Mouse (Mus musculus) bone marrow macrophage, adult 2 months (primary cell): ENCODE results near the gene Gm17324. TPM values are rescaled to one million over a fixed set of nuclear protein-coding genes. Genes with fewer than 3 reads are reported as not detected.
A peak's percentile ranks its signal among the peaks of the same experiment; 100 is the strongest.

Source experiments
- H3K27ac ChIP-seq: 2 replicates; pipeline ENCODE4 v1.5.1; 2012; ENCODE audit warnings: low read depth, low read length; ENCODE audit not compliant: insufficient read depth
- H3K4me1 ChIP-seq: 2 replicates; pipeline ENCODE4 v1.6.1; 2012; ENCODE audit warnings: low read length; ENCODE audit not compliant: control insufficient read depth, insufficient read depth
- H3K4me3 ChIP-seq: 2 replicates; pipeline ENCODE4 v1.5.1; 2012; ENCODE audit warnings: mild to moderate bottlenecking, low read length, moderate library complexity; ENCODE audit not compliant: insufficient read depth
- CTCF ChIP-seq: IDR thresholded peaks from 2 replicates; pipeline ENCODE4 v1.5.1; 2012; ENCODE audit warnings: low read depth, mild to moderate bottlenecking, low read length, moderate library complexity
- POLR2A ChIP-seq: IDR thresholded peaks from 2 replicates; pipeline ENCODE4 v1.6.1; 2012; ENCODE audit warnings: mild to moderate bottlenecking, low read depth, low read length, borderline replicate concordance
- polyA plus RNA-seq: library from polyadenylated mRNA; stranded (reverse); fragments of >200 nt; gene quantifications from 2 replicates; pipeline ENCODE4 v1.2.4, GENCODE M21; 2012; ENCODE audit not compliant: missing spikeins, insufficient read depth, insufficient read length

Gm17324 gene
- not detected in 2 replicates for polyA plus RNA-seq

GRCm38 (mm10) chr9:78447973-78448873, at the start of gene Gm17324, which contains the start of gene Mto1:
Gm17324 (minus strand) TSS chr9:78448786.
Mto1 (plus strand) TSS chr9:78448208.
- peaks cover 27% of the 10 kb centered on the region for H3K4me1 ChIP-seq
- H3K27ac ChIP-seq: peak within 1 kb of the TSS; percentile 85
- H3K4me3 ChIP-seq: peak within 1 kb of the TSS; percentile 96
- no peak for TF ChIP-seq CTCF
- TF ChIP-seq POLR2A: no peak

GRCm38 (mm10) chr9:78493171-78493570, 44.6 kb upstream of the Gm17324 start:
- no peak for TF ChIP-seq CTCF
- TF ChIP-seq POLR2A: no peak
- peaks cover 6% of the 10 kb centered on the region for H3K4me1 ChIP-seq
- no peak overlapping the region for H3K27ac ChIP-seq
- no peak overlapping the region for H3K4me3 ChIP-seq

- H3K4me1 ChIP-seq: peaks cover 13% of the 10 kb centered on the region
- no peak for TF ChIP-seq POLR2A
- TF ChIP-seq CTCF: no peak
- H3K4me3 ChIP-seq: no peak overlapping the region
- no peak overlapping the region for H3K27ac ChIP-seq
Measured at GRCm38 (mm10) chr9:78492254-78492653, 43.7 kb upstream of the Gm17324 start.

- Histone ChIP-seq H3K27ac (no peak overlapping the region), H3K4me3 (no peak overlapping the region), H3K4me1 (peaks cover 13% of the 10 kb centered on the region)
- no peak for TF ChIP-seq CTCF
- TF ChIP-seq POLR2A: no peak
Measured at GRCm38 (mm10) chr9:78491169-78491568, 42.6 kb upstream of the Gm17324 start.

GRCm38 (mm10) chr9:78488890-78489420, 40.4 kb upstream of the Gm17324 start, which contains the start of gene Eef1a1:
Eef1a1 (minus strand) TSS chr9:78489151.
- H3K27ac ChIP-seq: peak within 1 kb of the TSS; percentile 74

GRCm38 (mm10) chr9:78488021-78488420, 39.4 kb upstream of the Gm17324 start:
- H3K27ac ChIP-seq: peak overlapping the region; percentile 74; the same call in 1 of the 2 replicates
- peak overlapping the region; percentile 71 for H3K4me3 ChIP-seq
- peaks cover 11% of the 10 kb centered on the region for H3K4me1 ChIP-seq

More at GRCm38 (mm10) chr9:78488890-78489420, 40.4 kb upstream of the Gm17324 start, which contains the start of gene Eef1a1:
- peaks cover 8% of the 10 kb centered on the region for H3K4me1 ChIP-seq
- peak within 1 kb of the TSS; percentile 71 for H3K4me3 ChIP-seq
- TF ChIP-seq POLR2A: no peak
- no peak for TF ChIP-seq CTCF

GRCm38 (mm10) chr9:78484660-78485059, 36.1 kb upstream of the Gm17324 start:
- TF ChIP-seq POLR2A (no peak), CTCF (no peak)
- peaks cover 11% of the 10 kb centered on the region for H3K4me1 ChIP-seq
- H3K4me3 ChIP-seq: no peak overlapping the region
- no peak overlapping the region for H3K27ac ChIP-seq

GRCm38 (mm10) chr9:78482386-78482785, 33.8 kb upstream of the Gm17324 start:
- Histone ChIP-seq H3K4me3 (peak overlapping the region; percentile 84), H3K4me1 (peaks cover 3% of the 10 kb centered on the region; the same call in 1 of the 2 replicates), H3K27ac (peak overlapping the region; percentile 98)
- TF ChIP-seq CTCF: no peak
- TF ChIP-seq POLR2A: no peak

GRCm38 (mm10) chr9:78481423-78482331, 33.1 kb upstream of the Gm17324 start:
- Histone ChIP-seq H3K4me3 (peak overlapping the region; percentile 99), H3K27ac (peak overlapping the region; percentile 98), H3K4me1 (peaks cover 3% of the 10 kb centered on the region; the same call in 1 of the 2 replicates)
- TF ChIP-seq POLR2A: peak; percentile 97
- TF ChIP-seq CTCF: no peak
